Mouse (Mus musculus) embryonic facial prominence, embryonic 12.5 days (tissue): ENCODE data around the gene Morc1. TPM values are rescaled to one million over a fixed set of nuclear protein-coding genes. Genes with fewer than 3 reads are reported as not detected.
A peak's percentile ranks its signal among the peaks of the same experiment; 100 is the strongest.

ENCODE experiments used
- ATAC-seq: fragments of 200-750 bp; cut with Nextera tagmentation; 2 replicates; pipeline ENCODE4 v1.8.0; 2017; ENCODE audit not compliant: insufficient number of reproducible peaks, insufficient read depth, low FRiP score, low TSS enrichment
- H3K27ac ChIP-seq: fragments of 300-500 bp; sonication (generic); 2 replicates; pipeline ENCODE4 v1.5.1; 2016; ENCODE audit warnings: mild to moderate bottlenecking
- H3K27me3 ChIP-seq: fragments of 300-500 bp; sonication (generic); 2 replicates; pipeline ENCODE4 v1.6.1; 2016; ENCODE audit warnings: mild to moderate bottlenecking, moderate library complexity
- H3K36me3 ChIP-seq: fragments of 300-500 bp; sonication (generic); 2 replicates; pipeline ENCODE4 v1.6.1; 2016; ENCODE audit warnings: mild to moderate bottlenecking
- H3K4me1 ChIP-seq: fragments of 300-500 bp; sonication (generic); 2 replicates; pipeline ENCODE4 v1.6.1; 2016
- H3K4me2 ChIP-seq: fragments of 300-500 bp; sonication (generic); replicated peaks from 2 replicates; pipeline ENCODE4 v1.6.1; 2016; ENCODE audit warnings: mild to moderate bottlenecking, moderate library complexity
- H3K4me3 ChIP-seq: fragments of 300-500 bp; sonication (generic); 2 replicates; pipeline ENCODE4 v1.5.1; 2016; ENCODE audit warnings: mild to moderate bottlenecking
- H3K9ac ChIP-seq: fragments of 300-500 bp; sonication (generic); 2 replicates; pipeline ENCODE4 v1.6.1; 2016; ENCODE audit warnings: mild to moderate bottlenecking, moderate library complexity
- H3K9me3 ChIP-seq: fragments of 300-500 bp; sonication (generic); 2 replicates; pipeline ENCODE4 v1.6.1; 2016; ENCODE audit warnings: mild to moderate bottlenecking, moderate library complexity
- WGBS: fragments of 180-500 bp; shearing (Covaris S2); methylation state at CpG from one replicate; pipeline ENCODE4 v1.1.7; 2016; 5-methylcytosine and 5-hydroxymethylcytosine counted together
- polyA plus RNA-seq: library from polyadenylated mRNA; unstranded; fragments of >200 nt; fragmentation: Nextera tagmentation; extraction: Ambion mirVana; gene quantifications from 2 replicates; pipeline ENCODE4 v1.2.1, GENCODE M21; 2016

The Morc1 gene
- not detected in 2 replicates for polyA plus RNA-seq

- H3K4me3 ChIP-seq, result no peak within 1 kb of the TSS
- H3K9ac ChIP-seq, result no peak within 1 kb of the TSS
- H3K4me2 ChIP-seq, result no peak within 1 kb of the TSS
- no peaks in the 10 kb centered on the region for H3K27me3 ChIP-seq
- no peaks in the 10 kb centered on the region for H3K36me3 ChIP-seq
- ATAC-seq, result no peak
- H3K9me3 ChIP-seq, result no peaks in the 10 kb centered on the region
- WGBS, result 94% methylated on average over 15 of the region's 15 CpGs
- H3K27ac ChIP-seq, result no peak within 1 kb of the TSS
- no peaks in the 10 kb centered on the region for H3K4me1 ChIP-seq
Measured at GRCm38 (mm10) chr16:48431027-48431426, at the start of gene Morc1. Morc1 (plus strand) TSS chr16:48431237.

- WGBS, result 81% methylated on average over 2 of the region's 3 CpGs
- no peak for ATAC-seq
- no peak overlapping the region for H3K9ac ChIP-seq
Measured at GRCm38 (mm10) chr16:48383582-48384257, 47.3 kb upstream of the Morc1 start.

GRCm38 (mm10) chr16:48386982-48387381 lies 44.1 kb upstream of the Morc1 start:
- H3K9ac ChIP-seq, result no peak overlapping the region
- no peaks in the 10 kb centered on the region for H3K36me3 ChIP-seq
- no peak overlapping the region for H3K27ac ChIP-seq
- H3K27me3 ChIP-seq, result no peaks in the 10 kb centered on the region
- H3K4me2 ChIP-seq, result no peak overlapping the region
- H3K4me3 ChIP-seq, result no peak overlapping the region
- H3K4me1 ChIP-seq, result no peaks in the 10 kb centered on the region
- no peaks in the 10 kb centered on the region for H3K9me3 ChIP-seq
- peak; percentile 64; the same call in 1 of the 2 replicates for ATAC-seq
- 82% methylated on average over 2 of the region's 2 CpGs for WGBS

More at GRCm38 (mm10) chr16:48383582-48384257, 47.3 kb upstream of the Morc1 start:
- Histone ChIP-seq H3K4me2 (no peak overlapping the region), H3K27me3 (no peaks in the 10 kb centered on the region), H3K9me3 (no peaks in the 10 kb centered on the region), H3K4me1 (no peaks in the 10 kb centered on the region), H3K36me3 (no peaks in the 10 kb centered on the region), H3K4me3 (no peak overlapping the region), H3K27ac (no peak overlapping the region)

GRCm38 (mm10) chr16:48395278-48395677 lies 35.8 kb upstream of the Morc1 start:
- Histone ChIP-seq H3K9me3 (no peaks in the 10 kb centered on the region), H3K36me3 (no peaks in the 10 kb centered on the region), H3K27me3 (no peaks in the 10 kb centered on the region), H3K9ac (no peak overlapping the region), H3K4me3 (no peak overlapping the region), H3K4me1 (no peaks in the 10 kb centered on the region), H3K27ac (no peak overlapping the region), H3K4me2 (no peak overlapping the region)
- no peak for ATAC-seq
- 93% methylated on average over 2 of the region's 2 CpGs for WGBS

GRCm38 (mm10) chr16:48402963-48403362 lies 28.1 kb upstream of the Morc1 start:
- no peak for ATAC-seq
- no peaks in the 10 kb centered on the region for H3K36me3 ChIP-seq
- 87% methylated on average over 4 of the region's 4 CpGs for WGBS
- H3K27ac ChIP-seq, result no peak overlapping the region
- H3K4me1 ChIP-seq, result no peaks in the 10 kb centered on the region
- H3K4me3 ChIP-seq, result no peak overlapping the region
- H3K4me2 ChIP-seq, result no peak overlapping the region
- no peaks in the 10 kb centered on the region for H3K9me3 ChIP-seq
- no peak overlapping the region for H3K9ac ChIP-seq
- no peaks in the 10 kb centered on the region for H3K27me3 ChIP-seq

- no peak overlapping the region for H3K9ac ChIP-seq
- H3K4me3 ChIP-seq, result no peak overlapping the region
- no peak for ATAC-seq
- no peaks in the 10 kb centered on the region for H3K27me3 ChIP-seq
- H3K27ac ChIP-seq, result no peak overlapping the region
- no peaks in the 10 kb centered on the region for H3K4me1 ChIP-seq
- no peaks in the 10 kb centered on the region for H3K9me3 ChIP-seq
- H3K4me2 ChIP-seq, result no peak overlapping the region
- WGBS, result 81% methylated on average over 3 of the region's 3 CpGs
- no peaks in the 10 kb centered on the region for H3K36me3 ChIP-seq
Measured at GRCm38 (mm10) chr16:48403423-48403822, 27.6 kb upstream of the Morc1 start.

GRCm38 (mm10) chr16:48404009-48404408 lies 27.0 kb upstream of the Morc1 start:
- no peak for ATAC-seq
- Histone ChIP-seq H3K36me3 (no peaks in the 10 kb centered on the region), H3K4me1 (no peaks in the 10 kb centered on the region), H3K27ac (no peak overlapping the region), H3K4me3 (no peak overlapping the region), H3K27me3 (no peaks in the 10 kb centered on the region), H3K9ac (no peak overlapping the region), H3K4me2 (no peak overlapping the region), H3K9me3 (no peaks in the 10 kb centered on the region)

GRCm38 (mm10) chr16:48405674-48406403 lies 25.2 kb upstream of the Morc1 start:
- no peak overlapping the region for H3K27ac ChIP-seq
- no peak overlapping the region for H3K9ac ChIP-seq
- no peaks in the 10 kb centered on the region for H3K4me1 ChIP-seq
- no peak overlapping the region for H3K4me2 ChIP-seq
- no peaks in the 10 kb centered on the region for H3K9me3 ChIP-seq
- H3K4me3 ChIP-seq, result no peak overlapping the region
- H3K36me3 ChIP-seq, result no peaks in the 10 kb centered on the region
- H3K27me3 ChIP-seq, result no peaks in the 10 kb centered on the region
- WGBS, result 70% methylated on average over 10 of the region's 10 CpGs
- no peak for ATAC-seq

- no peak overlapping the region for H3K4me2 ChIP-seq
- no peak overlapping the region for H3K9ac ChIP-seq
- H3K4me1 ChIP-seq, result no peaks in the 10 kb centered on the region
- H3K9me3 ChIP-seq, result no peaks in the 10 kb centered on the region
- H3K27me3 ChIP-seq, result no peaks in the 10 kb centered on the region
- no peak overlapping the region for H3K4me3 ChIP-seq
- H3K27ac ChIP-seq, result no peak overlapping the region
- WGBS, result 57% methylated on average over 7 of the region's 7 CpGs
- H3K36me3 ChIP-seq, result no peaks in the 10 kb centered on the region
- no peak for ATAC-seq
Measured at GRCm38 (mm10) chr16:48409580-48409979, 21.5 kb upstream of the Morc1 start.

GRCm38 (mm10) chr16:48410125-48410524 lies 20.9 kb upstream of the Morc1 start:
- ATAC-seq, result no peak
- 62% methylated on average over 3 of the region's 3 CpGs for WGBS
- Histone ChIP-seq H3K27ac (no peak overlapping the region), H3K4me1 (no peaks in the 10 kb centered on the region), H3K36me3 (no peaks in the 10 kb centered on the region), H3K9me3 (no peaks in the 10 kb centered on the region), H3K27me3 (no peaks in the 10 kb centered on the region), H3K9ac (no peak overlapping the region), H3K4me2 (no peak overlapping the region), H3K4me3 (no peak overlapping the region)

- Histone ChIP-seq H3K9me3 (no peaks in the 10 kb centered on the region), H3K4me2 (no peak within 1 kb of the TSS), H3K9ac (no peak within 1 kb of the TSS), H3K27me3 (no peaks in the 10 kb centered on the region), H3K4me1 (no peaks in the 10 kb centered on the region), H3K36me3 (no peaks in the 10 kb centered on the region), H3K27ac (no peak within 1 kb of the TSS), H3K4me3 (no peak within 1 kb of the TSS)
- ATAC-seq, result no peak
- 82% methylated on average over 1 of the region's 1 CpGs for WGBS
Measured at GRCm38 (mm10) chr16:48412246-48412645, 18.8 kb upstream of the Morc1 start, which contains the start of gene Gm5485. Gm5485 (minus strand) TSS chr16:48412416.

- H3K4me3 ChIP-seq, result no peak overlapping the region
- 75% methylated on average over 3 of the region's 3 CpGs for WGBS
- H3K36me3 ChIP-seq, result no peaks in the 10 kb centered on the region
- no peak overlapping the region for H3K27ac ChIP-seq
- H3K4me2 ChIP-seq, result no peak overlapping the region
- H3K27me3 ChIP-seq, result no peaks in the 10 kb centered on the region
- H3K9me3 ChIP-seq, result no peaks in the 10 kb centered on the region
- ATAC-seq, result no peak
- H3K4me1 ChIP-seq, result no peaks in the 10 kb centered on the region
- no peak overlapping the region for H3K9ac ChIP-seq
Measured at GRCm38 (mm10) chr16:48418557-48418956, 12.5 kb upstream of the Morc1 start.
